Mouse (Mus musculus) midbrain, embryonic 10.5 days (tissue): ENCODE measurements around the gene Cr1l. TPM values are rescaled to one million over a fixed set of nuclear protein-coding genes. Genes with fewer than 3 reads are reported as not detected.

Source experiments
- DNase-seq: peaks from one replicate; pipeline ENCODE4 v3.0.0-alpha.2; 2017; ENCODE audit warnings: low spot score
- H3K27ac ChIP-seq: fragments of 300-500 bp; sonication (generic); replicated peaks from 2 replicates; pipeline ENCODE4 v1.5.1; 2016; ENCODE audit warnings: mild to moderate bottlenecking
- H3K27me3 ChIP-seq: fragments of 300-500 bp; sonication (generic); 2 replicates; pipeline ENCODE4 v1.6.1; 2016; ENCODE audit warnings: low read depth, mild to moderate bottlenecking; ENCODE audit not compliant: poor library complexity, severe bottlenecking
- H3K36me3 ChIP-seq: fragments of 300-500 bp; sonication (generic); 2 replicates; pipeline ENCODE4 v1.6.1; 2016; ENCODE audit warnings: mild to moderate bottlenecking, moderate library complexity
- H3K4me1 ChIP-seq: fragments of 300-500 bp; sonication (generic); 2 replicates; pipeline ENCODE4 v1.6.1; 2016
- H3K4me3 ChIP-seq: fragments of 300-500 bp; sonication (generic); 2 replicates; pipeline ENCODE4 v1.5.1; 2016; ENCODE audit warnings: mild to moderate bottlenecking, moderate library complexity
- H3K9me3 ChIP-seq: fragments of 300-500 bp; sonication (generic); replicated peaks from 2 replicates; pipeline ENCODE4 v1.6.1; 2016; ENCODE audit warnings: mild to moderate bottlenecking
- WGBS: fragments of 180-500 bp; shearing (Covaris S2); methylation state at CpG from one replicate; pipeline ENCODE4 v1.1.7; 2016; 5-methylcytosine and 5-hydroxymethylcytosine counted together
- polyA plus RNA-seq: library from polyadenylated mRNA; unstranded; fragments of >200 nt; fragmentation: Nextera tagmentation; extraction: Ambion mirVana; gene quantifications from 2 replicates; pipeline ENCODE4 v1.2.1, GENCODE M21; 2016

Cr1l gene
- polyA plus RNA-seq, 1 experiment from 2014 or later = 46.0 TPM

DNA sequence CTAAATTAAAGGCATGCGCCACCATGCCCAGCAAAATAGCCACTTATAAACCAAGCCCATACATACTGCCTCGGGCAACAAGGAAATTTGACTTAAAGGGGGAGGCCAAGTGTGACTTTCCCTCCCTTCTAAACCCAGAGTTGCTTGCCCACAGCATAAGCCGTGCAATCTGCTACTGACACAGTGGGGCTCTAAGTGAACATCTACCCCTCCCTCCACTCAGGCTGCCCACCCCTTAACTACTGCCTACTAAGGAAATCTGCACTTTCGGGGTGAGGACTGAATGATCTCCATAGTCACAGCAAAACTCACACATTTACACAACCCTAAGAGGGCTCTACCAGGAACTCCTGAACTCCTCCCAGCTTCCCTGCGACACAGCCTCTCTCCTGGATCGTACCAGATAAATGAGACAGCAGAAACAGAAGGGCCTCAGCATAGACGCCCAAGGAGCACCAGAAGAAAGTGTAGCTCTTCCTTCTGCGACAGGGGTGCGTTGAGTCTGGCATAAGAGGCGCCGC lies 39.6 kb downstream of the Cr1l start:
- 21% methylated on average over 11 of the region's 11 CpGs for WGBS
- H3K4me3 ChIP-seq = peak overlapping the region; percentile 55
- H3K9me3 ChIP-seq = no peaks in the 10 kb centered on the region
- H3K27ac ChIP-seq = peak overlapping the region; percentile 79
- peaks cover 3% of the 10 kb centered on the region; the same call in 1 of the 2 replicates for H3K36me3 ChIP-seq
- peaks cover 10% of the 10 kb centered on the region for H3K4me1 ChIP-seq
- no peak for DNase-seq
- no peaks in the 10 kb centered on the region; the same call in 1 of the 2 replicates for H3K27me3 ChIP-seq

DNA sequence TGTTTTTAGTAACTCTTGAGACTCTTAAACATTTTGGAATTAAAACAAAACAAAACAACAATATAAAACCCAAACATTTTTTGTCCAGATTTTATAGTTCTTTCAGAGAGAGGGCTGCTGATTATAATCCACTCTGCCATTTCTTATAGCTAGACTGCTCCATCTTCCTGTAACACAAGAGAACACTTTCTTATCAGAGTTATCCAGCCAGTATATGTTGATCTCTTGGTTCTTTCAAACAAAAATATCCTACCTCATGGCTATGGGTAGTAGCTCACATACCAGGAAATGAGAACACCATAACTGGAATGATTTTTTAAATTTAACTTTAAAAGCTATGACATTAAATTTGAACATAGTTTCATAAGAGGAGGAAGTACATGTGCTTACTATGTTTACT lies 49.2 kb downstream of the Cr1l start:
- Histone ChIP-seq H3K36me3 (no peaks in the 10 kb centered on the region), H3K9me3 (no peaks in the 10 kb centered on the region), H3K4me3 (no peak overlapping the region), H3K27ac (no peak overlapping the region), H3K27me3 (no peaks in the 10 kb centered on the region), H3K4me1 (no peaks in the 10 kb centered on the region)
- DNase-seq = no peak

Other genes with a start within 250 kb of the Cr1l start
- 51.5 and 56.2 TPM in 2 replicates for gene Cd34, start 192.8 kb downstream of the Cr1l start, polyA plus RNA-seq
- 0.63 and 0.91 TPM in 2 replicates for gene Cd46, start 39.3 kb downstream of the Cr1l start, polyA plus RNA-seq
- gene Cr2, start 45.1 kb upstream of the Cr1l start, polyA plus RNA-seq = 0.22 and 0.56 TPM in 2 replicates